Mouse (Mus musculus) 3134 (cell line): Measurements from ENCODE around the gene Spock1.

ENCODE experiments used
- DNase-seq: peaks from one replicate; pipeline ENCODE4 v3.0.0-alpha.2; 2011; ENCODE audit warnings: low spot score; ENCODE audit not compliant: insufficient read length; ENCODE audit errors: extremely low read depth

Spock1 gene

GRCm38 (mm10) chr13:57740473-57740872 is 167.7 kb downstream of the Spock1 start:
- DNase-seq: no peak

- no peak for DNase-seq
Measured at GRCm38 (mm10) chr13:57736060-57736459, 172.1 kb downstream of the Spock1 start.

GRCm38 (mm10) chr13:57734549-57734948 is 173.6 kb downstream of the Spock1 start:
- no peak for DNase-seq

GRCm38 (mm10) chr13:57733521-57733920 is 174.6 kb downstream of the Spock1 start:
- no peak for DNase-seq

- DNase-seq: no peak
Measured at GRCm38 (mm10) chr13:57732251-57732650, 175.9 kb downstream of the Spock1 start.

- DNase-seq: no peak
Measured at GRCm38 (mm10) chr13:57727716-57728115, 180.4 kb downstream of the Spock1 start.

- no peak for DNase-seq
Measured at GRCm38 (mm10) chr13:57726654-57727053, 181.5 kb downstream of the Spock1 start.

- no peak for DNase-seq
Measured at GRCm38 (mm10) chr13:57722329-57722936, 185.7 kb downstream of the Spock1 start.

GRCm38 (mm10) chr13:57721524-57722279 is 186.4 kb downstream of the Spock1 start:
- DNase-seq: no peak

- DNase-seq: no peak
Measured at GRCm38 (mm10) chr13:57718087-57718486, 190.0 kb downstream of the Spock1 start.

- no peak for DNase-seq
Measured at GRCm38 (mm10) chr13:57712910-57713309, 195.2 kb downstream of the Spock1 start.

- no peak for DNase-seq
Measured at GRCm38 (mm10) chr13:57708425-57708824, 199.7 kb downstream of the Spock1 start.

- no peak for DNase-seq
Measured at GRCm38 (mm10) chr13:57702966-57703365, 205.2 kb downstream of the Spock1 start.

GRCm38 (mm10) chr13:57696685-57697084 is 211.4 kb downstream of the Spock1 start:
- DNase-seq: no peak

- DNase-seq: no peak
Measured at GRCm38 (mm10) chr13:57688926-57689325, 219.2 kb downstream of the Spock1 start.

GRCm38 (mm10) chr13:57686437-57686836 is 221.7 kb downstream of the Spock1 start:
- no peak for DNase-seq

- no peak for DNase-seq
Measured at GRCm38 (mm10) chr13:57685201-57685600, 222.9 kb downstream of the Spock1 start.

- DNase-seq: no peak
Measured at GRCm38 (mm10) chr13:57679591-57679990, 228.5 kb downstream of the Spock1 start.

- DNase-seq: no peak
Measured at GRCm38 (mm10) chr13:57676820-57677219, 231.3 kb downstream of the Spock1 start.

- DNase-seq: no peak
Measured at GRCm38 (mm10) chr13:57673399-57673798, 234.7 kb downstream of the Spock1 start.

GRCm38 (mm10) chr13:57672762-57673161 is 235.4 kb downstream of the Spock1 start:
- no peak for DNase-seq

- no peak for DNase-seq
Measured at GRCm38 (mm10) chr13:57671919-57672318, 236.2 kb downstream of the Spock1 start.
